Mouse (Mus musculus) forebrain, postnatal 0 days (tissue): ENCODE results near the gene Anpep. TPM values are rescaled to one million over a fixed set of nuclear protein-coding genes. Genes with fewer than 3 reads are reported as not detected.

Experiments
- ATAC-seq: fragments of 200-750 bp; cut with Nextera tagmentation; 2 replicates; pipeline ENCODE4 v1.8.0; 2017; ENCODE audit warnings: mild to moderate bottlenecking, moderate library complexity
- DNase-seq: peaks from one replicate; pipeline ENCODE4 v3.0.0-alpha.2; 2015
- H3K27ac ChIP-seq: fragments of 300-500 bp; sonication (generic); 2 replicates; pipeline ENCODE4 v1.5.1; 2014; ENCODE audit warnings: low read depth, mild to moderate bottlenecking, antibody characterized with exemption, low read length, moderate library complexity, mixed read lengths
- H3K27me3 ChIP-seq: fragments of 300-500 bp; sonication (generic); 2 replicates; pipeline ENCODE4 v1.6.1; 2014; ENCODE audit warnings: mild to moderate bottlenecking, low read length, mixed read lengths; ENCODE audit not compliant: insufficient read depth
- H3K36me3 ChIP-seq: fragments of 300-500 bp; sonication (generic); 2 replicates; pipeline ENCODE4 v1.6.1; 2014; ENCODE audit warnings: mild to moderate bottlenecking, moderate library complexity; ENCODE audit not compliant: insufficient read depth
- H3K4me1 ChIP-seq: fragments of 300-500 bp; sonication (generic); 2 replicates; pipeline ENCODE4 v1.6.1; 2014; ENCODE audit warnings: antibody characterized with exemption; ENCODE audit not compliant: insufficient read depth
- H3K4me2 ChIP-seq: fragments of 300-500 bp; sonication (generic); 2 replicates; pipeline ENCODE4 v1.6.1; 2014; ENCODE audit warnings: low read depth, mild to moderate bottlenecking, moderate library complexity
- H3K4me3 ChIP-seq: fragments of 300-500 bp; sonication (generic); 2 replicates; pipeline ENCODE4 v1.5.1; 2014; ENCODE audit warnings: low read depth, low read length, mixed read lengths
- H3K9ac ChIP-seq: fragments of 300-500 bp; sonication (generic); 2 replicates; pipeline ENCODE4 v1.6.1; 2014; ENCODE audit warnings: mild to moderate bottlenecking
- H3K9me3 ChIP-seq: fragments of 300-500 bp; sonication (generic); 2 replicates; pipeline ENCODE4 v1.6.1; 2016; ENCODE audit warnings: low read length
- CTCF ChIP-seq: sonication (generic); IDR thresholded peaks from 2 replicates; pipeline ENCODE4 v1.5.1; 2016; ENCODE audit warnings: antibody characterized with exemption, control low read depth, low read depth
- WGBS: fragments of 180-500 bp; shearing (Covaris S2); extraction: QIAGEN DNeasy Blood & Tissue Kit; methylation state at CpG from one replicate; pipeline ENCODE4 v1.1.7; 2014; 5-methylcytosine and 5-hydroxymethylcytosine counted together
- polyA plus RNA-seq: library from polyadenylated mRNA; unstranded; fragments of >200 nt; fragmentation: Nextera tagmentation; extraction: Ambion mirVana; gene quantifications from 2 replicates; pipeline ENCODE4 v1.2.1, GENCODE M21; 2015
- total RNA-seq: library from RNA; depleted of rRNA; stranded (reverse); fragments of >200 nt; gene quantifications from 2 replicates; pipeline ENCODE4 v1.2.3, GENCODE M21; 2014

Gene Anpep
- total and polyA plus RNA-seq, 2 experiments from 2014 or later, result 3.7 to 5.8 TPM

GRCm38 (mm10) chr7:79894790-79895189 is 33.9 kb upstream of the Anpep start:
- Histone ChIP-seq H3K27me3 (no peaks in the 10 kb centered on the region), H3K4me3 (no peak overlapping the region), H3K4me1 (no peaks in the 10 kb centered on the region), H3K27ac (no peak overlapping the region), H3K9ac (no peak overlapping the region), H3K36me3 (peaks cover 32% of the 10 kb centered on the region), H3K9me3 (no peaks in the 10 kb centered on the region), H3K4me2 (no peak overlapping the region)
- ATAC-seq (no peak), DNase-seq (no peak)
- TF ChIP-seq CTCF, result no peak
- 92% methylated on average over 1 of the region's 1 CpGs for WGBS

- Histone ChIP-seq H3K9me3 (no peaks in the 10 kb centered on the region), H3K27me3 (no peaks in the 10 kb centered on the region), H3K27ac (no peak overlapping the region), H3K36me3 (peaks cover 30% of the 10 kb centered on the region), H3K9ac (no peak overlapping the region), H3K4me2 (no peak overlapping the region), H3K4me3 (no peak overlapping the region), H3K4me1 (no peaks in the 10 kb centered on the region)
- DNase-seq, result no peak
- WGBS, result 94% methylated on average over 6 of the region's 6 CpGs
- no peak for TF ChIP-seq CTCF
- no peak for ATAC-seq
These were observed 31.9 kb upstream of the Anpep start for GRCm38 (mm10) chr7:79892576-79893428.

- peaks cover 27% of the 10 kb centered on the region for H3K36me3 ChIP-seq
- DNase-seq (no peak), ATAC-seq (no peak)
- no peaks in the 10 kb centered on the region for H3K27me3 ChIP-seq
- no peak overlapping the region for H3K4me2 ChIP-seq
- no peak overlapping the region for H3K27ac ChIP-seq
- WGBS, result 89% methylated on average over 15 of the region's 15 CpGs
- no peak overlapping the region for H3K4me3 ChIP-seq
- no peaks in the 10 kb centered on the region for H3K9me3 ChIP-seq
- no peak overlapping the region for H3K9ac ChIP-seq
- no peak for TF ChIP-seq CTCF
- no peaks in the 10 kb centered on the region for H3K4me1 ChIP-seq
These were observed 29.8 kb upstream of the Anpep start for GRCm38 (mm10) chr7:79890436-79891221.

- DNase-seq, result no peak
- Histone ChIP-seq H3K9ac (no peak overlapping the region), H3K4me3 (no peak overlapping the region), H3K4me2 (no peak overlapping the region), H3K9me3 (no peaks in the 10 kb centered on the region), H3K27ac (no peak overlapping the region), H3K36me3 (peaks cover 30% of the 10 kb centered on the region), H3K27me3 (no peaks in the 10 kb centered on the region), H3K4me1 (no peaks in the 10 kb centered on the region)
- ATAC-seq, result no peak
- 94% methylated on average over 9 of the region's 9 CpGs for WGBS
- TF ChIP-seq CTCF, result no peak
These were observed 27.7 kb upstream of the Anpep start for GRCm38 (mm10) chr7:79888603-79889002.

GRCm38 (mm10) chr7:79883613-79884334 is 22.9 kb upstream of the Anpep start:
- Histone ChIP-seq H3K36me3 (peaks cover 56% of the 10 kb centered on the region), H3K9ac (no peak overlapping the region), H3K4me3 (no peak overlapping the region), H3K4me1 (no peaks in the 10 kb centered on the region), H3K27me3 (no peaks in the 10 kb centered on the region), H3K9me3 (no peaks in the 10 kb centered on the region), H3K4me2 (no peak overlapping the region), H3K27ac (no peak overlapping the region)
- DNase-seq, result no peak
- ATAC-seq, result no peak
- TF ChIP-seq CTCF, result no peak
- 93% methylated on average over 7 of the region's 7 CpGs for WGBS

GRCm38 (mm10) chr7:79881901-79882300 is 21.0 kb upstream of the Anpep start:
- H3K4me3 ChIP-seq, result no peak overlapping the region
- H3K36me3 ChIP-seq, result peaks cover 50% of the 10 kb centered on the region
- H3K27ac ChIP-seq, result no peak overlapping the region
- DNase-seq, result no peak
- no peaks in the 10 kb centered on the region for H3K27me3 ChIP-seq
- no peak for ATAC-seq
- H3K4me2 ChIP-seq, result no peak overlapping the region
- no peak overlapping the region for H3K9ac ChIP-seq
- no peaks in the 10 kb centered on the region for H3K4me1 ChIP-seq
- no peak for TF ChIP-seq CTCF
- WGBS, result 95% methylated on average over 6 of the region's 6 CpGs
- no peaks in the 10 kb centered on the region for H3K9me3 ChIP-seq
